Mouse (Mus musculus) MEL (cell line): Measurements from ENCODE around the gene Mbd3l2. TPM values are rescaled to one million over a fixed set of nuclear protein-coding genes. Genes with fewer than 3 reads are reported as not detected.

Experiments
- DNase-seq: peaks from one replicate; pipeline ENCODE4 v3.0.0; 2011; ENCODE audit warnings: low read depth, low spot score
- H3K27ac ChIP-seq: 2 replicates; pipeline ENCODE4 v1.5.1; 2012; ENCODE audit warnings: low read depth, mild to moderate bottlenecking, control low read depth, low read length, moderate library complexity; ENCODE audit not compliant: control insufficient read depth
- H3K27me3 ChIP-seq, 2 experiments: fragments of 150-350 bp in 1 of 2; sonication (generic) in 1 of 2; 2 replicates each; pipeline ENCODE4 v1.6.1; 2012; ENCODE audit warnings: low read length in 2 of 2, mild to moderate bottlenecking in 2 of 2, improper control_type of control experiment in 1 of 2, moderate library complexity in 1 of 2; ENCODE audit not compliant: insufficient read depth in 2 of 2, control insufficient read depth in 1 of 2
- H3K36me3 ChIP-seq, 2 experiments: 2 replicates each; pipeline ENCODE4 v1.6.1; 2012 to 2014; ENCODE audit warnings: low read length in 2 of 2, improper control_type of control experiment in 1 of 2, inconsistent platforms in 1 of 2, mild to moderate bottlenecking in 1 of 2; ENCODE audit not compliant: insufficient read depth in 2 of 2, control insufficient read depth in 1 of 2
- H3K4me1 ChIP-seq, 2 experiments: fragments of 150-350 bp in 1 of 2; sonication (generic) in 1 of 2; 2 replicates each; pipeline ENCODE4 v1.6.1; 2012; ENCODE audit warnings: low read length in 2 of 2, improper control_type of control experiment in 1 of 2, mild to moderate bottlenecking in 1 of 2; ENCODE audit not compliant: insufficient read depth in 2 of 2, control insufficient read depth in 1 of 2
- H3K4me3 ChIP-seq, 2 experiments: fragments of 150-350 bp in 1 of 2; sonication (generic) in 1 of 2; 2 replicates each; pipeline ENCODE4 v1.5.1; 2012; ENCODE audit warnings: low read depth in 2 of 2, low read length in 2 of 2, mild to moderate bottlenecking in 2 of 2, moderate library complexity in 2 of 2, control low read depth in 1 of 2, improper control_type of control experiment in 1 of 2; ENCODE audit not compliant: control insufficient read depth in 1 of 2, insufficient read depth in 1 of 2
- H3K79me2 ChIP-seq: 2 replicates; pipeline ENCODE4 v1.6.1; 2012; ENCODE audit warnings: mild to moderate bottlenecking, low read length, moderate library complexity; ENCODE audit not compliant: control insufficient read depth, poor library complexity, insufficient read depth
- H3K9ac ChIP-seq: 2 replicates; pipeline ENCODE4 v1.6.1; 2012; ENCODE audit warnings: low read depth, mild to moderate bottlenecking, control low read depth, low read length, moderate library complexity; ENCODE audit not compliant: control insufficient read depth, poor library complexity, severe bottlenecking
- H3K9me3 ChIP-seq: fragments of 150-350 bp; sonication (generic); replicated peaks from 2 replicates; pipeline ENCODE4 v1.6.1; 2012; ENCODE audit warnings: mild to moderate bottlenecking, low read length, improper control_type of control experiment, moderate library complexity; ENCODE audit not compliant: insufficient read depth
- BHLHE40 ChIP-seq: IDR thresholded peaks from 2 replicates; pipeline ENCODE4 v1.6.1; 2012; ENCODE audit warnings: low read depth, mild to moderate bottlenecking, inconsistent platforms, low read length, improper control_type of control experiment, borderline replicate concordance
- JUND ChIP-seq: IDR thresholded peaks from 2 replicates; pipeline ENCODE4 v1.6.1; 2011; ENCODE audit warnings: low read depth, mild to moderate bottlenecking, improper control_type of control experiment, low read length
- RCOR1 ChIP-seq: IDR thresholded peaks from 2 replicates; pipeline ENCODE4 v1.6.1; 2012; ENCODE audit warnings: low read depth, mild to moderate bottlenecking, inconsistent platforms, low read length, improper control_type of control experiment
- SIN3A ChIP-seq: IDR thresholded peaks from 2 replicates; pipeline ENCODE4 v1.6.1; 2012; ENCODE audit warnings: low read length, improper control_type of control experiment, inconsistent platforms
- polyA plus RNA-seq, 2 experiments: library from polyadenylated mRNA; stranded (reverse) in 1 of 2; unstranded in 1 of 2; fragments of >175 nt in 1 of 2; fragments of >200 nt in 1 of 2; gene quantifications; 2 replicates each; pipeline versions ENCODE4 v1.2.1 to v1.2.4; 2012; ENCODE audit warnings: low replicate concordance in 2 of 2, low read depth in 1 of 2; ENCODE audit not compliant: insufficient read length in 2 of 2, insufficient read depth in 1 of 2, missing spikeins in 1 of 2
- total RNA-seq: library from RNA; depleted of rRNA; stranded (reverse); fragments of 300-350 nt; gene quantifications from 2 replicates; pipeline ENCODE4 v1.2.3, GENCODE M21; 2012; rRNA removed

Gene Mbd3l2
- total and polyA plus RNA-seq, 3 experiments = not detected

GRCm38 (mm10) chr9:18478168-18478567 is 47.7 kb downstream of the Mbd3l2 start, which contains the start of the genes Zfp558 and Mbd3l1:
Gene Zfp558, minus strand, starts transcription at chr9:18478268.
Gene Mbd3l1, plus strand, starts transcription at chr9:18478359.
- H3K9ac ChIP-seq = no peak within 1 kb of the TSS
- no peaks in the 10 kb centered on the region for H3K4me1 ChIP-seq
- DNase-seq = no peak
- H3K9me3 ChIP-seq = no peaks in the 10 kb centered on the region
- no peak within 1 kb of the TSS for H3K27ac ChIP-seq
- H3K79me2 ChIP-seq = no peaks in the 10 kb centered on the region
- H3K36me3 ChIP-seq = no peaks in the 10 kb centered on the region
- no peak for TF ChIP-seq BHLHE40
- no peak for TF ChIP-seq SIN3A
- no peak for TF ChIP-seq RCOR1
- TF ChIP-seq JUND = no peak
- no peaks in the 10 kb centered on the region for H3K27me3 ChIP-seq
- no peak within 1 kb of the TSS for H3K4me3 ChIP-seq

Other genes with a start within 250 kb of the Mbd3l2 start
- 247 and 299 TPM in 2 replicates for gene Chordc1, start 138.5 kb upstream of the Mbd3l2 start, total RNA-seq
- 100 to 1,000 TPM; 207 to 287 TPM for gene Chordc1, start 138.5 kb upstream of the Mbd3l2 start, polyA plus RNA-seq
- gene Naalad2, start 27.7 kb upstream of the Mbd3l2 start, total RNA-seq = 0.04 TPM in 1 of 2 replicates, not detected in the other
- gene Naalad2, start 27.7 kb upstream of the Mbd3l2 start, polyA plus RNA-seq = under 1 TPM in 1 of 2 experiments, not detected in 1; 0.06 TPM
- gene Ubtfl1, start 26.2 kb upstream of the Mbd3l2 start, total RNA-seq = not detected in 2 replicates
- gene Ubtfl1, start 26.2 kb upstream of the Mbd3l2 start, polyA plus RNA-seq = not detected
- not detected in 2 replicates for gene Zfp558, start 47.6 kb downstream of the Mbd3l2 start, total RNA-seq
- not detected for gene Zfp558, start 47.6 kb downstream of the Mbd3l2 start, polyA plus RNA-seq
- gene Mbd3l1, start 47.7 kb downstream of the Mbd3l2 start, total RNA-seq = not detected in 2 replicates
- not detected for gene Mbd3l1, start 47.7 kb downstream of the Mbd3l2 start, polyA plus RNA-seq
- gene Muc16, start 243.9 kb downstream of the Mbd3l2 start, total RNA-seq = under 0.01 TPM in 1 of 2 replicates, not detected in the other
- not detected for gene Muc16, start 243.9 kb downstream of the Mbd3l2 start, polyA plus RNA-seq